Mouse (Mus musculus) lung, postnatal 0 days (tissue): ENCODE measurements at regions not wholly inside any gene's neighbourhood (a gene's known extent, or its start where the extent isn't known, plus 50 kb on each side); places are given as distances from the start of the nearest gene placed in this dataset.

Experiments used
- CTCF ChIP-seq: IDR thresholded peaks from 2 replicates; pipeline ENCODE4 v1.5.1; 2016; ENCODE audit warnings: antibody characterized with exemption, mild to moderate bottlenecking
- EP300 ChIP-seq: IDR thresholded peaks from 2 replicates; pipeline ENCODE4 v1.6.1; 2016; ENCODE audit warnings: antibody characterized with exemption, mild to moderate bottlenecking, control low read depth

DNA sequence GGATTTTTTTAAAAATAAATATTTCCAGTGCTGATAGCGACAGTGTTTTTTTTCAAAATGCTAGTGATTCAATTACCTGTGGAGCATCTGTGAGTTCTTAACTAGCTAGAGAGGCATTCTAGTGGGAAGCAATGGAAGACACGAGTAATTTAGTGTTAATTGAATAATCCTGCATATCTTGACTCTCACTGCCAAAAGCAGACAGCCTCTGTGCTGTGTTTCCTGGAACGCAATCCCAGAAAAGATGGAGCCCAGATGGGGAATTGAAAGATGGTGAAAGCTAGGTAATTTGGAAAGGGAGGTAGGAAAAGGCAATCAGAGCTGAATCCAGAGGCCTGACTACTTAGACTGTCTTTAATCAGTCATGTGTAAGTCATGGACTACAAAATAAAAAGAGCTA is 441.0 kb downstream of the Prss52 start:
- TF ChIP-seq CTCF = no peak
- TF ChIP-seq EP300 = no peak
